Mouse (Mus musculus): Measurements from ENCODE around the gene Tab2. TPM values are rescaled to one million over a fixed set of nuclear protein-coding genes. Genes with fewer than 3 reads are reported as not detected.

The Tab2 gene
- polyA plus RNA-seq, 1 experiment from 2014 or later, result 21.8 TPM

DNA sequence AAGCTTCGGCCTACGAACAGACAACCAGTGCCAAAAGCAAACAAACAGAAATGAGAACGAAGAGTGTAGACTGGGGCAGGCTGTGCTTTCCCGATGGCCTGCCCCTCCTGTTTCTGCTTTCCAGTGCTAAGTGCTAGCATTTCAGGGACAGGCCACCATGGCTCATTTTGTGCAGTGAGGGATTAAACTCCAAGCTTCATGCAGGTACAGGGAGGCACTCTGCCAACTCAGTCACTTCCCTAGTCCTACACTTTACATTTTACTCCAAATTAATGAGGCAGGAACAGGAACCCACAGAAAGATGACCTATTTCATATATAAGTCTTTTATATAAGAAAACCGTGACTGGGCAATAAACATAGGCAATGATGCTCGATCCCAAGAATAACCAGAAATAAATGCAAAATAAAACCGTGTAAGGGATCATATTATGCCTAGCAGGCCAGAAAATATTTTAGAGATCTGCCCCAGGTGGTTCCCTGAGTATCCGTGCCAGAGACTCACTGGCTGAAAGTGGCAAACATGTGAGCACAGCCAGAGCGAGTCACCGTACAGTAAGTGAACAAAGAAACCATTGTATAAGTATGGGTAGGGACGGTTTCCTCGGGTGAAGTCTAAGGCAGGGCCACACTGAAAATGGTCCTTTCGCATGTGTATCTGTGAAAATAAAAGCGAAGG is 94.6 kb downstream of the Tab2 start:
- DNase-seq (ENCODE audit: low spot score, missing footprints), result no peak
- H3K4me2 ChIP-seq, result no peak overlapping the region
- 93% methylated on average over 14 of the region's 14 CpGs for WGBS

GRCm38 (mm10) chr10:7860494-7860893 is 95.5 kb downstream of the Tab2 start:
- no peak overlapping the region for H3K9ac ChIP-seq (ENCODE audit: low read length)
- H3K4me1 ChIP-seq (ENCODE audit: control insufficient read depth, insufficient read depth, low read length), result no peaks in the 10 kb centered on the region
- H3K27ac ChIP-seq (ENCODE audit: low read depth, low read length), result no peak overlapping the region
- 90% methylated on average over 7 of the region's 7 CpGs for WGBS
- H3K9me3 ChIP-seq (ENCODE audit: control insufficient read depth, low read length), result no peaks in the 10 kb centered on the region
- no peak overlapping the region for H3K4me3 ChIP-seq (ENCODE audit: low read depth, low read length)
- DNase-seq (ENCODE audit: low spot score, missing footprints) (no peak), ATAC-seq (ENCODE audit: low FRiP score) (no peak)
- no peaks in the 10 kb centered on the region for H3K36me3 ChIP-seq (ENCODE audit: control insufficient read depth, insufficient read depth, low read length)
- no peak overlapping the region for H3K4me2 ChIP-seq
- no peaks in the 10 kb centered on the region for H3K27me3 ChIP-seq (ENCODE audit: control insufficient read depth, insufficient read depth, low read length)

More for the DNA sequence above, 94.6 kb downstream of the Tab2 start:
- H3K36me3 ChIP-seq (ENCODE audit: control insufficient read depth, insufficient read depth, low read length), result no peaks in the 10 kb centered on the region
- no peak for ATAC-seq (ENCODE audit: low FRiP score)
- H3K27me3 ChIP-seq (ENCODE audit: control insufficient read depth, insufficient read depth, low read length), result no peaks in the 10 kb centered on the region
- no peaks in the 10 kb centered on the region for H3K4me1 ChIP-seq (ENCODE audit: control insufficient read depth, insufficient read depth, low read length)
- no peak overlapping the region for H3K9ac ChIP-seq (ENCODE audit: low read length)
- no peak overlapping the region for H3K4me3 ChIP-seq (ENCODE audit: low read depth, low read length)
- H3K27ac ChIP-seq (ENCODE audit: low read depth, low read length), result no peak overlapping the region
- H3K9me3 ChIP-seq (ENCODE audit: control insufficient read depth, low read length), result no peaks in the 10 kb centered on the region

Other genes starting within 250 kb of the Tab2 start
- gene Katna1, start 230.2 kb downstream of the Tab2 start, polyA plus RNA-seq (2014; fragmentation: Nextera tagmentation; extraction: Ambion mirVana), result 73.1 and 73.8 TPM in 2 replicates
- 51.7 and 53.7 TPM in 2 replicates for gene Ginm1, start 163.4 kb downstream of the Tab2 start, polyA plus RNA-seq (2014; fragmentation: Nextera tagmentation; extraction: Ambion mirVana)
- 49.5 and 53.6 TPM in 2 replicates for gene Ppil4, start 163.3 kb downstream of the Tab2 start, polyA plus RNA-seq (2014; fragmentation: Nextera tagmentation; extraction: Ambion mirVana)
- not detected in 2 replicates for gene Zc3h12d, start 123.8 kb downstream of the Tab2 start, polyA plus RNA-seq (2014; fragmentation: Nextera tagmentation; extraction: Ambion mirVana)